Mouse (Mus musculus) brain, embryonic 14.5 days (tissue): ENCODE measurements around the gene Tnks1bp1.

Experiments
- CTCF ChIP-seq: fragments of 200-500 bp; IDR thresholded peaks from 2 replicates; pipeline ENCODE4 v1.5.1; 2012; ENCODE audit warnings: inconsistent platforms, mild to moderate bottlenecking, moderate library complexity, borderline replicate concordance; ENCODE audit not compliant: insufficient read depth, insufficient read length; ENCODE audit errors: extremely low read depth
- POLR2A ChIP-seq: fragments of 200-500 bp; IDR thresholded peaks from 2 replicates; pipeline ENCODE4 v1.6.1; 2012; ENCODE audit warnings: mild to moderate bottlenecking, inconsistent platforms, borderline replicate concordance; ENCODE audit not compliant: poor library complexity, insufficient read depth, insufficient read length, severe bottlenecking; ENCODE audit errors: extremely low read depth

- TF ChIP-seq POLR2A (no peak), CTCF (no peak)
Measured at GRCm38 (mm10) chr2:85060591-85061060, 12.8 kb downstream of the Tnks1bp1 start.
